Mouse (Mus musculus) Patski (cell line): ENCODE data around the gene Hspa5. TPM values are rescaled to one million over a fixed set of nuclear protein-coding genes. Genes with fewer than 3 reads are reported as not detected.
A peak's percentile ranks its signal among the peaks of the same experiment; 100 is the strongest.
"Not testable (repeated sequence)": the region's sequence is repeated elsewhere in the genome, so short reads cannot be mapped to it uniquely, and the experiment has no call there.

Experiments
- ATAC-seq: fragments of 100-300 bp; one replicate; pipeline ENCODE4 v1.8.0; 2021
- CTCF ChIA-PET: fragments of 350-600 bp; sonication (Branson Sonifier 250); formaldehyde crosslinking; loops from one replicate; lab custom pipeline; 2022; ENCODE audit warnings: inconsistent platforms; lab: Charles Lee
- POLR2A ChIA-PET: fragments of 350-600 bp; sonication (Branson Sonifier 250); formaldehyde crosslinking; loops from one replicate; lab custom pipeline; 2022; ENCODE audit warnings: antibody characterized with exemption, inconsistent platforms; lab: Charles Lee
- DNase-seq: peaks from one replicate; pipeline ENCODE4 v3.0.0-alpha.2; 2011; ENCODE audit warnings: low read depth, low spot score
- H3K27me3 ChIP-seq: fragments of 371-371 bp; one replicate; pipeline ENCODE4 v1.5.1; 2021
- CTCF ChIP-seq: fragments of 100-300 bp; IDR thresholded peaks from one replicate; pipeline ENCODE4 v1.5.1; 2021
- in situ Hi-C: fragments of 300-500 bp; cut with MboI; formaldehyde crosslinking; loops from 3 replicates; pipeline ENCODE4 v1.11.1; 2018; ENCODE audit warnings: low pct_unique_long_range_greater_than_20kb, mixed read lengths
- polyA plus RNA-seq: library from polyadenylated mRNA; unstranded; gene quantifications from one replicate; pipeline ENCODE4 v1.2.3, GENCODE M21; 2021

Hspa5 gene
- polyA plus RNA-seq, 1 experiment from 2014 or later, result 1,080 TPM

GRCm38 (mm10) chr2:34805364-34805950, 33.7 kb downstream of the Hspa5 start:
- ATAC-seq (no peak), DNase-seq (no peak)
- in situ Hi-C loops, result no loop called here
- no peak for TF ChIP-seq CTCF
- ChIA-PET POLR2A (no interaction called here), CTCF (no interaction called here)
- H3K27me3 ChIP-seq, result no peaks in the 10 kb centered on the region

GRCm38 (mm10) chr2:34808057-34808456, 36.3 kb downstream of the Hspa5 start:
- in situ Hi-C loops, result no loop called here
- ATAC-seq, result no peak
- ChIA-PET CTCF (no interaction called here), POLR2A (no interaction called here)
- no peak for TF ChIP-seq CTCF
- DNase-seq, result no peak
- H3K27me3 ChIP-seq, result no peaks in the 10 kb centered on the region

GRCm38 (mm10) chr2:34809568-34809967, 37.8 kb downstream of the Hspa5 start:
- CTCF ChIA-PET, result interaction anchor here (1.2 kb wide), 1 partner anchor 12 kb away, joined by 3 read pairs; no protein-coding TSS in a partner anchor
- no peaks in the 10 kb centered on the region for H3K27me3 ChIP-seq
- POLR2A ChIA-PET, result interaction anchor here (1.0 kb wide), 1 partner anchor 9 kb away, joined by 3 read pairs; no protein-coding TSS in a partner anchor
- ATAC-seq (no peak), DNase-seq (no peak)
- in situ Hi-C loops, result no loop called here
- no peak for TF ChIP-seq CTCF

- no peak for ATAC-seq
- ChIA-PET POLR2A (no interaction called here), CTCF (interaction anchor here (1.0 kb wide), 1 partner anchor 24 kb away, joined by 3 read pairs; no protein-coding TSS in a partner anchor)
- DNase-seq, result no peak
- H3K27me3 ChIP-seq, result no peaks in the 10 kb centered on the region
- TF ChIP-seq CTCF, result no peak
- in situ Hi-C loops, result no loop called here
Measured at GRCm38 (mm10) chr2:34810775-34811174, 39.0 kb downstream of the Hspa5 start.

GRCm38 (mm10) chr2:34812706-34813105, 40.9 kb downstream of the Hspa5 start:
- ChIA-PET CTCF (no interaction called here), POLR2A (interaction anchor here (0.7 kb wide), 1 partner anchor 162 kb away, joined by 3 read pairs; no protein-coding TSS in a partner anchor)
- H3K27me3 ChIP-seq, result no peaks in the 10 kb centered on the region
- TF ChIP-seq CTCF, result no peak
- in situ Hi-C loops, result no loop called here
- no peak for DNase-seq
- no peak for ATAC-seq

- in situ Hi-C loops, DNase-seq, ATAC-seq, H3K27me3 ChIP-seq: not testable (repeated sequence)
- CTCF ChIA-PET, result interaction anchor here (1.2 to 1.4 kb wide), 3 partner anchors 12 to 31 kb away, joined by 3 to 5 read pairs (median 3); no protein-coding TSS in a partner anchor
- POLR2A ChIA-PET, result interaction anchor here (0.5 to 1.6 kb wide), 2 partner anchors 13 to 50 kb away, joined by 3 to 4 read pairs; no protein-coding TSS in a partner anchor
Measured at GRCm38 (mm10) chr2:34815893-34816292, 44.1 kb downstream of the Hspa5 start.

GRCm38 (mm10) chr2:34818492-34818891, 46.7 kb downstream of the Hspa5 start:
- DNase-seq (no peak), ATAC-seq (no peak)
- in situ Hi-C loops, result no loop called here
- CTCF ChIA-PET, result no interaction called here
- TF ChIP-seq CTCF, result no peak
- no peaks in the 10 kb centered on the region for H3K27me3 ChIP-seq
- POLR2A ChIA-PET, result interaction anchor here (0.5 to 0.6 kb wide), 2 partner anchors 8 to 9 kb away, joined by 3 read pairs; no protein-coding TSS in a partner anchor

GRCm38 (mm10) chr2:34825827-34826459, 54.2 kb downstream of the Hspa5 start, which contains the start of gene Fbxw2:
Gene Fbxw2, minus strand, starts transcription at chr2:34826311.
- no peaks in the 10 kb centered on the region for H3K27me3 ChIP-seq
- ChIA-PET POLR2A (interaction anchor here (0.8 kb wide), 1 partner anchor 8 kb away, joined by 3 read pairs; no protein-coding TSS in a partner anchor), CTCF (no interaction called here)
- in situ Hi-C loops, result no loop called here
- DNase-seq (peak; percentile 49), ATAC-seq (peak; percentile 90)
- no peak for TF ChIP-seq CTCF

GRCm38 (mm10) chr2:34826460-34827231, 54.9 kb downstream of the Hspa5 start:
- DNase-seq (no peak), ATAC-seq (no peak)
- ChIA-PET CTCF (interaction anchor here (0.9 to 2.3 kb wide), 2 partner anchors 10 to 43 kb away, joined by 3 to 5 read pairs; no protein-coding TSS in a partner anchor), POLR2A (interaction anchor here (0.8 to 1.1 kb wide), 3 partner anchors 8 to 53 kb away, joined by 3 read pairs; partner anchors contain the start of genes Cutal and Psmd5)
- no peak for TF ChIP-seq CTCF
- in situ Hi-C loops, result no loop called here
- no peaks in the 10 kb centered on the region for H3K27me3 ChIP-seq

Other genes with a start within 250 kb of the Hspa5 start
- gene Gapvd1, start 16.7 kb upstream of the Hspa5 start, polyA plus RNA-seq, result 54.8 TPM
- 47.9 TPM for gene Rabepk, start 27.9 kb downstream of the Hspa5 start, polyA plus RNA-seq
- 62.6 TPM for gene Fbxw2, start 54.3 kb downstream of the Hspa5 start, polyA plus RNA-seq
- 0.10 TPM for gene Gm34653, start 61.0 kb downstream of the Hspa5 start, polyA plus RNA-seq
- 33.2 TPM for gene Cutal, start 102.4 kb downstream of the Hspa5 start, polyA plus RNA-seq
- gene Psmd5, start 103.0 kb downstream of the Hspa5 start, polyA plus RNA-seq, result 82.5 TPM
- 0.99 TPM for gene Phf19, start 142.1 kb downstream of the Hspa5 start, polyA plus RNA-seq
- 0.19 TPM for gene Traf1, start 189.8 kb downstream of the Hspa5 start, polyA plus RNA-seq